Comparison of ENCODE assay signal across 20 mouse cellular contexts in the genomic region with DNA sequence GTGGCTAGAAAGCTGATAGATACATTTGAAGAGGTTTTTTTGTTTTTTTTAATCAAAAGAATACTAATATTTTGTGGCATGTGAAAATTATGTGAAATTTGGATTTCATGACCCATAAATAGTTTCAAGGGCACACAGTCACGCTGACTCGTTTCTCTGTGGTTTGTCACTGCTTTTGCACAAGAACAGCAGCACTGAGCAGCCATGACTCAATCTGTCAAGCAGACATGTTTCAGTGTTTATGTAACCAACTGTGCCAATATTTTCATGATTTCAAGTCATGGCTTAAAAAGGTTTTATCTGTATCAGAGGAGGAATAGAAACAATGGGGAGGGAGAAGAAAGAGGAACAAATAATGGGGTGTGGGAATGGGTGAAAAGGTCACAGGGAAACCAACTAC. TPM values are rescaled to one million over a fixed set of nuclear protein-coding genes. Genes with fewer than 3 reads are reported as not detected.
DNase-seq lines count a peak whose midpoint lies in the region; ATAC-seq and TF ChIP-seq lines count a peak whose summit lies in the region.
"Had no signal": no experiment of that assay in that cellular context is flagged by ENCODE, and none has a peak within 500 bp of the region (broad histone marks: within the 10 kb centered on the region; RNA-seq: fewer than 3 reads in every experiment).

No protein-coding gene starts in this region.

- no peak for TF ChIP-seq POLR2A in thymus, adult 2 months (IDR thresholded peaks at IDR 0.05; ENCODE audit: control insufficient read depth, extremely low read depth, insufficient read depth, low read length, poor library complexity)

- H3K4me1 ChIP-seq in lung, postnatal 0 days (ENCODE audit: insufficient read depth, low read depth, low read length): no peaks in the 10 kb centered on the region
- H3K4me1 ChIP-seq in thymus, adult 2 months (replicated peaks; ENCODE audit: control insufficient read depth, insufficient read depth, low read length): peaks cover 5% of the 10 kb centered on the region
- H3K4me1 ChIP-seq: embryonic facial prominence, embryonic 10.5 days; limb, embryonic 15.5 days; stomach, embryonic 15.5 days had no signal

- TF ChIP-seq EP300 in lung, postnatal 0 days (IDR thresholded peaks at IDR 0.05): no peak

- no peak overlapping the region for H3K9ac ChIP-seq in lung, postnatal 0 days (replicated peaks; ENCODE audit: low read depth)
- H3K9ac ChIP-seq: hindbrain, embryonic 15.5 days; limb, embryonic 15.5 days; stomach, embryonic 15.5 days had no signal

- H3K4me2 ChIP-seq in lung, postnatal 0 days (replicated peaks; ENCODE audit: low read depth, low read length): no peak overlapping the region
- H3K4me2 ChIP-seq: heart, embryonic 11.5 days; hindbrain, embryonic 15.5 days; limb, embryonic 15.5 days; stomach, embryonic 15.5 days had no signal

- peak; percentile 35 for DNase-seq in lung, postnatal 0 days (ENCODE audit: low spot score)
- DNase-seq in lung, adult 18-20 months: no peak
- peak; percentile 41 for DNase-seq in NIH3T3 (ENCODE audit: low read depth)
- peak; percentile 29 for DNase-seq in brain, adult 2 months (ENCODE audit: low read depth, low spot score)
- DNase-seq in thymus, adult 18-20 months: no peak
- DNase-seq in kidney, adult 18-20 months: no peak
- DNase-seq in thymus, adult 2 months: no peak
- DNase-seq: cerebellum, adult 11-12 months; gastrocnemius, postnatal 36 days; kidney, postnatal 14 days; thymus, postnatal 25 days had no signal

- no peak overlapping the region for H3K27ac ChIP-seq in lung, postnatal 0 days (ENCODE audit: low read length)
- H3K27ac ChIP-seq in thymus, adult 2 months (ENCODE audit: control insufficient read depth, insufficient read depth, low read length): no peak overlapping the region
- H3K27ac ChIP-seq: embryonic facial prominence, embryonic 10.5 days; hindbrain, embryonic 15.5 days; limb, embryonic 15.5 days; stomach, embryonic 15.5 days had no signal

- WGBS in lung, postnatal 0 days: 23% methylated on average over 2 of the region's 2 CpGs
- 61% methylated on average over 2 of the region's 2 CpGs for WGBS in thymus, adult 2 months

- H3K4me3 ChIP-seq in lung, postnatal 0 days (ENCODE audit: low read depth, low read length): no peak overlapping the region
- H3K4me3 ChIP-seq in thymus, adult 2 months (ENCODE audit: control insufficient read depth, insufficient read depth, low read length): no peak overlapping the region
- H3K4me3 ChIP-seq: embryonic facial prominence, embryonic 10.5 days; hindbrain, embryonic 15.5 days; limb, embryonic 15.5 days; stomach, embryonic 15.5 days had no signal

- H3K36me3 ChIP-seq in lung, postnatal 0 days (ENCODE audit: insufficient read depth, low read length): no peaks in the 10 kb centered on the region
- no peaks in the 10 kb centered on the region for H3K36me3 ChIP-seq in thymus, adult 2 months (ENCODE audit: control insufficient read depth, insufficient read depth, low read length)
- H3K36me3 ChIP-seq: embryonic facial prominence, embryonic 10.5 days; G1E; hindbrain, embryonic 15.5 days; limb, embryonic 15.5 days; stomach, embryonic 15.5 days had no signal

- no peak for TF ChIP-seq CTCF in lung, postnatal 0 days (IDR thresholded peaks at IDR 0.05)
- no peak for TF ChIP-seq CTCF in thymus, adult 2 months (IDR thresholded peaks at IDR 0.05; ENCODE audit: borderline replicate concordance, control insufficient read depth, extremely low read depth, insufficient read depth, low read length, poor library complexity)

- no peak for ATAC-seq in lung, postnatal 0 days
- ATAC-seq: forebrain, embryonic 14.5 days; intestine, embryonic 16.5 days; midbrain, embryonic 16.5 days had no signal

- no peaks in the 10 kb centered on the region for H3K9me3 ChIP-seq in lung, postnatal 0 days (ENCODE audit: low read length)
- H3K9me3 ChIP-seq: embryonic facial prominence, embryonic 10.5 days; G1E; hindbrain, embryonic 15.5 days; limb, embryonic 15.5 days; stomach, embryonic 15.5 days had no signal

- H3K27me3 ChIP-seq in lung, postnatal 0 days (replicated peaks; ENCODE audit: insufficient read depth, low read length): no peaks in the 10 kb centered on the region
- no peaks in the 10 kb centered on the region for H3K27me3 ChIP-seq in thymus, adult 2 months (ENCODE audit: control insufficient read depth, insufficient read depth, low read length)
- H3K27me3 ChIP-seq: hindbrain, embryonic 15.5 days; limb, embryonic 15.5 days; stomach, embryonic 15.5 days had no signal

RNA-seq across cellular contexts. Expression of gene Efcab5, which starts 3.8 kb away (rescaled TPM):
- 0.26 and 0.31 TPM in 2 replicates for polyA plus RNA-seq in lung, postnatal 0 days (2015; fragmentation: Nextera tagmentation; extraction: Ambion mirVana)
- polyA plus RNA-seq in thymus, adult 2 months (2012; rRNA removed): 1.1 TPM in 2 replicates

RNA-seq across cellular contexts. Expression of gene Ssh2, which starts 31.2 kb away (rescaled TPM):
- 13.2 TPM in 2 replicates for polyA plus RNA-seq in lung, postnatal 0 days (2015; fragmentation: Nextera tagmentation; extraction: Ambion mirVana)
- 28.6 and 30.0 TPM in 2 replicates for polyA plus RNA-seq in thymus, adult 2 months (2012; rRNA removed)

Comparison
In these comparisons a context has a peak if more than half of its experiments do, and no peak if none do; other contexts are left out.
1. DNase-seq: peak in lung, postnatal 0 days (single experiment), NIH3T3 (single experiment) and brain, adult 2 months (single experiment); none in lung, adult 18-20 months (0 of 2), thymus, adult 18-20 months (0 of 2), kidney, adult 18-20 months (single experiment) and thymus, adult 2 months (single experiment).